Mouse (Mus musculus): ENCODE data around the gene Nos1.

GRCm38 (mm10) chr5:117903534-117903933 is 122.7 kb downstream of the Nos1 start:
- TF ChIP-seq TAL1 (IDR thresholded peaks at IDR 0.05; ENCODE audit: low read length) (no peak), GATA1 (IDR thresholded peaks at IDR 0.05; ENCODE audit: low read length) (no peak)

Measured in erythroblast, embryonic 14.5 days (primary cell).